Mouse (Mus musculus) left cerebral cortex, adult 9 months (tissue): ENCODE data around the gene Asb1.
A peak's percentile ranks its signal among the peaks of the same experiment; 100 is the strongest.

Experiments
- DNase-seq, 2 experiments: peaks; one replicate each; pipeline ENCODE4 v3.0.0; 2022; ENCODE audit warnings: low spot score in 2 of 2

Asb1 gene

GRCm38 (mm10) chr1:91540271-91540826 is at the start of gene Asb1:
TSS of gene Asb1 (plus strand) at chr1:91540544.
- peak; percentile 91 to 96 for DNase-seq

GRCm38 (mm10) chr1:91492740-91493139 is 47.6 kb upstream of the Asb1 start:
- no peak for DNase-seq

GRCm38 (mm10) chr1:91493938-91494337 is 46.4 kb upstream of the Asb1 start:
- DNase-seq = no peak

GRCm38 (mm10) chr1:91494457-91495140 is 45.7 kb upstream of the Asb1 start, which contains the start of gene Traf3ip1:
TSS of gene Traf3ip1 (plus strand) at chr1:91494647.
- DNase-seq = peak; percentile 73 to 91

GRCm38 (mm10) chr1:91495321-91495720 is 45.0 kb upstream of the Asb1 start:
- no peak for DNase-seq

GRCm38 (mm10) chr1:91498579-91498978 is 41.8 kb upstream of the Asb1 start:
- no peak for DNase-seq

DNA sequence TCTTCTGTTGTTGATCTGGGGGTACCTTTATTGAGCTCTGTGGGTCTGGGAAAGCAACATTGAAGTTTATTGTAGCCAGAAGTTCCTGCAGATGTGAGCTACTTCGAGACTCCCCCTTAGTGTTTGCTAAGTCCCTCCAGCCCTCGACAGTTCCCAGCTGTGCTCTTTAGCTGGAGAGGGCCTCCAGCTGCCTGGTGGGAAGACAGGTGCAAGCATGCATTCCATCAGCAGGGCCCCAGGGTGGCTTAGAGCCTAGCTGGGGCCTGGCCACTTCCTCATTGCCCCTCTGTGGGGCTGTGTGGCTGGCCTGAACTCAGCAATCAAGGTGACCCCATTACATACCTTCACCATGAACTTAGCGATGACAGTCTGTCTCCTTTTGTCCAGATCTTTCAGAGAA is 35.7 kb upstream of the Asb1 start:
- DNase-seq = no peak

GRCm38 (mm10) chr1:91514916-91515315 is 25.4 kb upstream of the Asb1 start:
- no peak for DNase-seq

DNA sequence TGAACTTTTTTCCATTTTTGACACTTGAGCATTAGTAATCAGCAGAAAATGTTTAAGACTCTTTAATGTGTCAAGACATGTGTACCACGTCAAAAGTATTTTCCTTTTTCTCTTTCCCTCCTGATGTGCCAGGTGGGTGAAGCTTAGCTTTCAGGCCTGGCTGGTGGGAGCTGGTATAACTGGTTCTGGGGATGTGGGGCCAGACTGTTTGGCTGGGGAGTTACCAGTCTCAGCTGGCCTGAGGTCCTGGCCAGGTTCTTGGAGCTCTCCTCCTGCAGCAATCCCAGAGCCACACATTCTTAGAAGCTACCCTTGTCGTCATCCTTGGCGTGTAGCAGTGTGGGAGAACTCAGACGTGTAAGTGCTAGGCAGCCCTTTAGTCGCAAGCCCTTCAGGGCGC is 24.7 kb upstream of the Asb1 start:
- no peak for DNase-seq

DNA sequence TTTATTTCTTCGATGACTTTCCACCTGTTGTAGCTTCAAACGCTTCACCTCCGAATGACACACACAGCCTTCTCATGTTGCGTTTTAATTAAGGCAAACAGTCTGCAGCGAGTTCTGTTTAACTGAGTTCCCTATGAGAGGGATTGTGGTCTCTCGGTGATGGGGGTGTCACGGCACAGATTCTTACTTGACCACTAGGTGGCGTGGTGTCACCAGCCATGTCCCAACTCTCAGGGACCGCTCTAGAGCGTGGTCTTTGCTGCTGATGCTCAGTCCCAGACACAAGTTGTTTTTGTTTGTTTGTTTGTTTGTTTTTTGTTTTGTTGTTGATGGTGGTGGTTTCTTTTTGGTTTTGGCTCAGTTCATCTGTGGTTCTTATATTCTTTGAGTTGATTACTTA is 16.6 kb upstream of the Asb1 start:
- peak in 1 of 2 experiments; percentile 57 for DNase-seq

GRCm38 (mm10) chr1:91525838-91526237 is 14.5 kb upstream of the Asb1 start:
- no peak for DNase-seq

- DNase-seq = no peak
These were observed 10.2 kb upstream of the Asb1 start for GRCm38 (mm10) chr1:91530166-91530565.

DNA sequence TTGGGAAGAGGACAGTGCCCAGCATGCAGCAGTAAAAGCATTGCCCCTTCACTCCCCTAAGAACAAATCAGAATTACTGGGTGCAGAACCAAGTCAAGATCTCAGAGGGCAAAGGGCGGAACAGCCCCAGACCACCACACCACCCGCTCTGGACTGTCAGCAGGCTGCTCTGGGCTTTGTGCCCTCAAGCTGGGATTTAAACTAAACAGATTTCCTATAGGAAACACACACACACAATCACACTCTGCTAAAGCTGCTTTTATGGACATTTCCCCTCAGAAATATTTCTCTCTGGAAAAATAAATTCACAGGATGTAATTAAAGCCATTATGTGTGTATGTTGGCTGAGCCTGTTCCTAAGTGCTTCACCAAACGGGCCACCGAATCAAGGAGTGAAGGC is 8.1 kb upstream of the Asb1 start:
- DNase-seq = no peak

GRCm38 (mm10) chr1:91532892-91533291 is 7.5 kb upstream of the Asb1 start:
- no peak for DNase-seq

GRCm38 (mm10) chr1:91533483-91533882 is 6.9 kb upstream of the Asb1 start:
- DNase-seq = no peak

GRCm38 (mm10) chr1:91533961-91534723 is 6.2 kb upstream of the Asb1 start:
- DNase-seq = no peak

- DNase-seq = no peak
These were observed 2.4 kb upstream of the Asb1 start for GRCm38 (mm10) chr1:91537786-91538569.

DNA sequence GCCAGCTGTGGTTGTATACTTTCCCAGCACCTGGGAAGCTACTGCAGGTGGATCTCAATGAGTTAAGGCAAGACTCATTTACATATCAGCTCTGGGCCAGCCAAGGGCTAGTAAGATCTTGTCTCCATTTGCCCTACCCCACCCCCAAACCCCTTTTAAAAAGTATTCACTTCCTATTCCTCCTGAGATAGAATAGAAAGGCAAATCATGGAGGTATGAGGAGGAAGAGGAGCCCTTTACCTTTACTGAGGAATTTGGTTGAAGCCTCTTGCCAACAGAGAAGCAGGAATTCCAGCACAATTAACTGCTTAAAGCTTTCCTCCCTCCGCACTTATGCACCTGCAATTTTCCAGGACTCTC is 1.8 kb upstream of the Asb1 start:
- DNase-seq = no peak

GRCm38 (mm10) chr1:91539246-91539645 is 1.1 kb upstream of the Asb1 start:
- no peak for DNase-seq

GRCm38 (mm10) chr1:91539704-91540270 is 557 bp upstream of the Asb1 start:
- peak in 1 of 2 experiments; percentile 18 for DNase-seq

- DNase-seq = no peak
These were observed 773 bp downstream of the Asb1 start for GRCm38 (mm10) chr1:91541042-91541592.

DNA sequence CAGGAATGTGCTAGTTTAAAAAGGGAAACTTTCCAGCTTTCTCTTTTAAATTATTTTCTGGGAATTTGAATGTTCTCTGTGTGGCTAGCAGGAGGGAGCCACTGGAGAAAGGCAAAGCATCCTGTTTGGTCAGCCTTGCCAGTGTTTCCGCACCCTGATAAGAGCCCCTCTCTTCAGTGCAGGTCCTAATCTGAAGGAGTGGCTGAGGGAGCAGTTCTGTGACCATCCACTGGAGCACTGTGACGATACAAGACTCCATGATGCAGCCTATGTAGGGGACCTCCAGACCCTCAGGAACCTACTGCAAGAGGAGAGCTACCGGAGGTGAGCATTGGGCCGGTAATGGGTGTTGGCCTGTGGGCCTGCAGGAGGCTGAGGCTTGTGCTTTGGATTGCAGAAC is 3.6 kb downstream of the Asb1 start:
- no peak for DNase-seq
